Mouse (Mus musculus) left cerebral cortex, postnatal 4 days (tissue): Measurements from ENCODE around the gene Magi2. TPM values are rescaled to one million over a fixed set of nuclear protein-coding genes. Genes with fewer than 3 reads are reported as not detected.
"Not testable (repeated sequence)": the region's sequence is repeated elsewhere in the genome, so short reads cannot be mapped to it uniquely, and the experiment has no call there.

ENCODE experiments used
- DNase-seq: peaks from one replicate; pipeline ENCODE4 v3.0.0-alpha.2; 2022
- intact Hi-C: fragments of 180-260 bp; cut with DNase I; formaldehyde crosslinking; loops from one replicate; pipeline ENCODE4 v1.15.1; 2025
- total RNA-seq, 2 experiments: library from RNA; stranded (reverse); gene quantifications; 2 replicates each; pipeline ENCODE4 v1.2.3; 2021

The Magi2 gene
- total RNA-seq, result 100 to 1,000 TPM; 102 to 118 TPM

DNA sequence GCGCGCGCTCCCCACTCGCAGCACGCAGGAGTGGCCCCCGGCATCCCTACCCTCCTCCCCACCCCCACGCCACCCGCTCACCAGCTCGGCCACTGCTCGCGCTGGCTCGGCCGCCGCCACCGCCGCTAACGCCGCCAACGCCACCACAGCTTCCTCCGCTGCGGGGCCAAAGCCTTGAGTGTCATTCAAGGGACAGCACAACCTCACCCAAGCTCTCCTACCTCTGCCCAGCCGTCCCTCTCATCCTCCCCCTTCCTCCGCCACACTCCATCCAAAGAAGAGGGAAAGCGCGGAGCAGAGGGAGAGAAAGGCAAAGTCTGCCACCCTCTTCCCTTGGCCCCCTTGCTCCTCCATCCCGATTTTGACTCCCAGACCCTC, at the start of gene Magi2:
Gene Magi2 (plus strand): TSS at position 171 of the 378 bp plus-strand sequence.
- no peak for DNase-seq
- intact Hi-C loops, result loop anchor here (10.0 kb wide), 1 partner anchor 168 kb away; no protein-coding TSS in a partner anchor

DNA sequence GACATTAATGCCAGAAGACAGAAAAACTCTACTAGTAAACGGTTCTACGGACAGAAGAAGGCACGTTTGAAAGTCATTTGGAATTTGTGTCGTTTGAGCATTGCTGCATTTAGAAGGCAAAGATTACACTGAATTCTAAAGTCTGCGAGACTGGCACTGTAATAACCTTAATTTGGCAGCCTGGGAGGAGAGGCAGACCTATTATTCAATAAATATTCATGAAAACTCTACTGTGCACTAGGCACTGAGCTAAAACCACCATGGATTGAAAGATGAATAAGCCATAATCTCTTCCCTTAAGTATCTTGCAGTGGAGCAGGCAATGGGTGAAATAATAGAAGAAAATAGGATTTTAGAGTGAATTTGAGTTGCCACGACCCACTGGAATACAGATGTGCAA, 48.2 kb upstream of the Magi2 start:
- intact Hi-C loops, result no loop called here

DNA sequence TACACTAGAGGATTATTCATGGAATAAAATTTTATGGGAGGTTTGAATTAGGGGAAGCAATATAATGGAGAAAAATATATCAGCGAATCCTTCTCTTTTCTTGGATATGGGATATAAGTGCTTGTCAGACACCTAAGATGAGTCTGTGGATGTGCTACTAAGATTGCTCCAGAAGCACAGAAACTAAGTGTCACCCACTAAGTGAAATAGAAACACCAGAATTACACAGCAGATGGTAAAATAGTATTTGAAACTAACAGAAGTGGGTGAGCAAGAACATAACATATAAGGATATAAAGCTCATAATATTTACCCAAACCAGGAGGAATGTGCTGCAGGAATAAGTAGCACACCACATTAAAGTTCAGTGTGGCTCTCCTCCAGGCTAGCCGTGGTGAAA, 40.7 kb upstream of the Magi2 start:
- intact Hi-C loops, result no loop called here
- no peak for DNase-seq

More for the DNA sequence above, 48.2 kb upstream of the Magi2 start:
- DNase-seq, result no peak

DNA sequence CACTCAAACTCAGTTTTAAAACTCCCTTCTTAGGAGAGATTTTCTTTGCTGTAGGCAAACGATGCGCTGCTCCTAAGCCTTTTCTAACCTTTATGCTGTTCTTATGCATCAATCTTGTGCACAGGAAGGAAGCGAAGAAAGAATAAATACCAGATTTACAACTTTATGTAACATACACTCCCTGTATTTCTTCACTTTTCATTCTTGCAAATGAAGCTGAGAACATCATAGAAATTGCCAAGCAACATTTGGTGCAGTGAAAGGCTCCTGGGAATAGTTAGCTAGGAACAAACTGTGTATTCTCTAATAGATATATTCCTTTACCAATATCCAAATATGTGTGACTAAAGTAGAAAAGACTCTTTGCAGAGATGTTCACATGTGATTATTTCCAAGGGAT, 15.2 kb upstream of the Magi2 start:
- no peak for DNase-seq
- intact Hi-C loops, result no loop called here

DNA sequence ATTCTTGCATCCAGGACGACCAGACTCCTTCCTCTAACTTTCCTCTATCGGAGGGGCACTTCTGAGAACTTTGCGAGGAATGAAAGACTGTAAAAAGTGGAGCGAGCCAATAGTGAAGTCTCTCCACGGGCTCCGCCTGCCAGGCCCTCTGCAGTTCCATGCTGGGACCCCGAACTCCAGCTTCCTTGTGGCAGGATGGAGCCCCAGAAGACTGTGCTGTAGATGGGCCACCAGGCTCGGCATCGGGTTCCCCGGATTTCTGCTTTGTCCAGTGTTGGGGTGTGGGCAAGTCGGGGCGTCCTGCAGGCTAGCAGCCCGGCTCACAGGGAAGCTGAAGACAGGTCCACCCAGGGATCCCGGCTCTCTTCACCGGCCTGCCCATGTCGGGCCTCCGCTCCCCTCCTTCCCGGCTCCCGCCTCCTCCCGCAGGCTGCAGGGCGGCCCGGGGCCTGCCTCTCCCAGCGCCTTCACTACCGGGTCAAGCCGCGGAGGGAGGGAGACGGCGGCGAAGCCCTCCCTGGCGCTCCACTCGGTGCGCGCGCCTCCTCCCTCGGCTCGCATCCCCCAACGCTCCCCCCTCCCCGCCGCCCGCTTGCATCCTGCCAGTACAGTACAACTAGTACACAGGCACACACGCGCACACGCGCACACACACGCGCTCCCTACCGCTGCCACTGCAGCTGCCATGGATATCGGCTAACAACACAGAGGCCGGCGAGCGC, 531 bp upstream of the Magi2 start:
- peak; percentile 90 for DNase-seq
- intact Hi-C loops, result loop anchor here (10.0 kb wide), 1 partner anchor 168 kb away; no protein-coding TSS in a partner anchor

DNA sequence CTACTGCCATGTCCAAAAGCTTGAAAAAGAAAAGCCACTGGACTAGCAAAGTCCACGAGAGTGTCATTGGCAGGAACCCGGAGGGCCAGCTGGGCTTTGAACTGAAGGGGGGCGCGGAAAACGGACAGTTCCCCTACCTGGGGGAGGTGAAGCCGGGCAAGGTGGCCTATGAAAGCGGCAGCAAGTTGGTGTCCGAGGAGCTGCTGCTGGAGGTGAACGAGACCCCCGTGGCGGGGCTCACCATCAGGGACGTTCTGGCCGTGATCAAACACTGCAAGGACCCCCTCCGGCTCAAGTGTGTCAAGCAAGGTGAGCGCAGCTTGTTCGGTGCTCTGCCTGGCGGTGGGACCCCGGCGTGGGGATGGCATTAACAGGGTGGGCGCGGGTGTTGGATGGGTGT, 445 bp downstream of the Magi2 start:
- DNase-seq, result peak; percentile 34
- intact Hi-C loops, result loop anchor here (10.0 kb wide), 1 partner anchor 168 kb away; no protein-coding TSS in a partner anchor

DNA sequence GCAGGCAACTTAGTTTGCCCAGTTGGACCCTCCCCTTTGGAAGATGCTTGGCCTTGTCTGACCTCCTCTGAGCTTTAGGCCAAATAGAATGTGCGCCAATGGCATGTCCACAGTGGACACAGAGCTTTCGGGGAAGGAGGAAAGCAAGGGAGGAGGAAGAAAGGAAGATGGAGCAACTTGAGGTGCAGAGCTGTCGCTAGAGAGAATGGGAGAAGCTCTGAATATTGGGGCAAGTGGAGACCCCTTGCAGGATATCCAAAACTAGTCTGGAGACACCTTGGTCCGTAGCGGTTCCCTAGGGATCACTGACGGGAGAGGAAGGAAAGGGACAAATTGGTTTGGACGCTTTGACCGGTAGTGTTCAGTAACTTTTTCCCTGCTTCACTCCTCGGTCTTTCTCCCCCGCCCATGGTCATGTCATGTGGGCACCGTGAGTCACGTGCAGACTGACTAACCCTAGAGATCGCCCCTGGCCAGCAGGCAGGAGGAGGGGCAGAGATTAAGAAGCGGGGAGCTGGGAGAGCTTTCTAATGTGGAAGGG, 1.0 kb downstream of the Magi2 start:
- peak; percentile 57 for DNase-seq
- intact Hi-C loops, result loop anchor here (10.0 kb wide), 1 partner anchor 167 kb away; no protein-coding TSS in a partner anchor

DNA sequence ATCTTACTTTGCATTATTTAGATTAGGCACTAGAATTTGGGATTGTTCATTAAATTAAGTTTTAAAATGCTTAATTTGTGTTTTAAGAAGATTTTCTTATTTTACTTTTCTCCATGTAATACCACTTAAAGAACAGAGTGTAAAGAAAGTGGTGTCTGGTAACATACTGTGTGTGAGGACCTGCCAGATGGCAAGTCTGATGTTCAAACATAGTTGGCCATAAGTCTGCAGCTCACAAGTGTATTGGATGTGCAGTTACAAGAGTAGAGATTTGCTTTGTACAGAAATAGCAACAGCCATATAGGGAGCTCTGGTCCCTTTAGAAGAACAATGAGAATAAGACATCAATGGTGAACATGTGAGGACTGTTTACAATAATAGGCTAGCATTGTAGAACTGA, 15.0 kb downstream of the Magi2 start:
- DNase-seq, result no peak
- intact Hi-C loops, result no loop called here

DNA sequence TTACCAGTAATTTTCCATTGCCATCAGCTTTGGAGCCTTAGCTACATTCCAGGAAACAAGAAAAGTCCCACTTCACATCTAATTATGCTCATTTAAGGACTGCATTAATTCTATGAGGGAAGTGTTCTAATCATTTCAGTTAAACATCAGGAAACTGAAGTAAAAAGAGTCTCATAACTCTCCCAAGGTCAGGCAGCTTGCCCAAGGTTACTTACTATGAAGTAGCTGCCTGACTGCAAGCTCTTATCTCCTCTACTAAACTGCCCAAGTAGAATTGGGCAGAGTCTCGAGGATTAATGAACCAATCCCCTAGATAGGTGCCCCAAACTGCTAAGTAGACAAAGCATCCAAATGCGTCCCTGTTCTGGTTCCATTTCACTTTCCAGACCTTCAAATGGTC, 19.6 kb downstream of the Magi2 start:
- no peak for DNase-seq
- intact Hi-C loops, result no loop called here

DNA sequence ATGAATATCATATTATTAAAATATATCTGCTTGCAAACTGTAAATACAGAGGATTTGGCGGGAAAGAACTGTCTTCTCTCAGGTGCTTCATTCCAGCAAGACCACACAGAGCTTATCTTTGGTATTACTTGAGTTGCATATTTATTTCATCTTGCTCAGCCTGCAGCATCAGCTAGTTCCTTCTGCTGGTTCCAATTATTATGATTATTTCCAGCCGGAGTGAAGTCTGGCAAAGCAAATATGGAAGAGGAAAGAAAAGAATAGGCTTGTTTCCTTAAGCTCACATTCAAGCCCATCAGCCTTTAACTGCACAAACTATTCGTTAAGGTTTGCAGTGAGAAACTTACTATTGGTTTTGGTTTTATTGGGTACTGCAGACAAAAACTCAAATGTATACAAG, 20.4 kb downstream of the Magi2 start:
- no peak for DNase-seq
- intact Hi-C loops, result no loop called here

DNA sequence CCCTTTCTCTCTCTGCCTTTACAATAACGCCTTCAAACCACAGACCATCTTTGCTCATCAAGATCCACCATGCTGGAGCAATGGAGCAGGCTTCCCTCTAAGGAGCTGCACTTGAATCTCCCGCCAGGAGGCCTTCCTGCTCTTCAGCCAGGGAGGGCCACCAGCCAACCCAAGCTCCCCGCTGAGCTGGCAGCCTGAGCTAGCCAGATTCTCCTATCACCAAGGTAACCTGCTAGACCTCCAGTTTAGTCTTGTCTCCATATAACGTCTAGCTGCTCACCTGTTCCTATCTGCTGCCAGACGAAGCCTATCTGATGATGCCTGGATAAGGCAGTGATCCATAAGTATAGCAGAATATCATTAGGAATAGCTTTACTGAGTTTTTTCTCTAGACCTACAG, 36.0 kb downstream of the Magi2 start:
- peak; percentile 32 for DNase-seq
- intact Hi-C loops, result no loop called here

DNA sequence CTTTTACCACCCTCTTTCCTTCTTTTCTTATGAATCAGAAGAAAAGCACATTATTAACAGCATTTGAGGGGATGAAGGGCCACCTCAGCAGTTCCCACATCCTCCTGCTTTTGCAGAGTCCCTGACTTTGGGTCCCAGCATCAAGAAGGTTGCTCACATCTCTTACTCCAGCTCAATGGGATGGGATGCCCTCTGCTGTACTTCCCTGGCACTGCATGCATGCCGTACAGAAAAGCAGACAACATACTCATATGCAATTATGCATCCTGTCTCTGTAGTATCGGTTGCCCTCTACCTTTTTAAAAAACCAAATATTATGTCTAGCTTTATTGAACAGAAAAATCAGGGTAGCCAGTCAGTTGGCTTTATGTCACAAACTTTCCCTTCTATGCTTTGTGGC, 37.8 kb downstream of the Magi2 start:
- intact Hi-C loops, result no loop called here
- peak; percentile 7 for DNase-seq

DNA sequence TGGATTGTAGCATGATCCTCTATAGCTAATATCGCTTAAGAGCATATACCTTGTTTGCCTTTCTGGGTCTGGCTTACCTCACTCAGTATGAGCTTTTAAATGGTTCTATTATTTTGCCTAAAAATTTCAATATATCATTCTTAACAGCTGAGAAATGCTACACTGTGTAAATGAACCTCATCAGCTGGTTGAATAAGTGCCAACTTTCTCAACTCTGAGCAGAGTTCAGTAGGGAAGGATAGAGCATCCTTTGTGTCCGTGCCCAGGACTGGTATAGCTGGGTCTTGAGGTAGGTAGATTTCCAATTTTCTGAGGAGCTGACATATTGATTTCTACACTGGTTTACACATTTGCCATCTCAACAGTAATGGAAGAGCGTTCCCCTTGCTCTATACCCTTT, 65.7 kb downstream of the Magi2 start:
- DNase-seq, result no peak
- intact Hi-C loops, result no loop called here

DNA sequence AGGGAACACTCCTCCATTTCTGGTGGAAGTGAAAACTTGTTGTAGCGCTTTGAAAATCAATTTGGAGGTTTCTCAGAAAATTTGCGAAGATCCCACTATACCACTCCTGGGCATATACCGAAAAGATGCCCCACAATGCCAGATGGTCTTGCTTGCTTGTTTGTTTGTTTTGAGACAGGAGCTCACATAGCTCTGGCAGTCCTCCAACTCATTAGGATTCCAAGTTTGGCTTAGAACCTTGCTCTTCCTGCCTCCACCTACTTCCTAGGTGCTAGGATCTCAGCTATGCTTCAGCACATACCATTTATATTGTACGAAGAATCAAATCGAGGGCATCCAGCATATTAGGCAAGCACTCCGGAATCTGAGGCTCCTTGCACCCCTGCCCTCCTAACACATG, 79.8 kb downstream of the Magi2 start:
- DNase-seq, result no peak
- intact Hi-C loops, result no loop called here

DNA sequence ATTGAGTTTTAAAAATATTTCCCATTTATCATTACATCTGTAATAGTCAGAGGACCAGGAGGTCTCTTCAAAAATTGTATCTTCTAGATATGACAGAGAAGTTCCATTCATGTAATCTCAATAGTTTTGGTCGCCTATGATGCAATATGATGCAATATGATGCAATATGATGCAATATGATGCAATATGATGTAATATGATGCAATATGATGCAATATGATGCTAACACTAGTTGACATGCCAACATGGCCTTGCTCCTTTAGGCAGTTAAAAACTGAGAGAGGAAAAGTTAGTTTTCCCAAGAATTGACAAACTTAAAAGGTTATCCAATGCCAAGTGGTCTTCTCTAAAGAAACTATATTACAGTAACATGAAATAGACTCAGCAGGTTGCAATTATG, 83.0 kb downstream of the Magi2 start:
- DNase-seq, result no peak
- intact Hi-C loops, result no loop called here

DNA sequence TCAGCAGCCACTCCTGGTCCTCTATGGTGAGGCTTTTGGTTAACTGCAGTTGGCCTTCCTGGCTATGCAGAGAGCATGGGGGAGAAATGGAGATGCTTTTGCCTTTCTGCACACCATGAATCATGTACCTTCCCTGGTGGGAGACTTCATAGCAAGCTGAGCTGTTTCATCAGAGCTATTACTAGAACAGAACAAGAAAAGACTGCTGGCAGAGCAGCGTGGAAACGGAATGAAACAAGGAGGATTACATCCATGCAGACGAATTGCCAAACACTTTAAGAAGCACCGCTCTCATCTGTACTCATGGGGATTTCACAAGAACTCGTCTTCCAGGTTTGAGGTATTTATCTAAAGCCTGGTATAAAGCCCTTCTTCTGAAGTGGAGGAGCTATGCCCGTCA, 95.7 kb downstream of the Magi2 start:
- DNase-seq, result no peak
- intact Hi-C loops, result no loop called here

DNA sequence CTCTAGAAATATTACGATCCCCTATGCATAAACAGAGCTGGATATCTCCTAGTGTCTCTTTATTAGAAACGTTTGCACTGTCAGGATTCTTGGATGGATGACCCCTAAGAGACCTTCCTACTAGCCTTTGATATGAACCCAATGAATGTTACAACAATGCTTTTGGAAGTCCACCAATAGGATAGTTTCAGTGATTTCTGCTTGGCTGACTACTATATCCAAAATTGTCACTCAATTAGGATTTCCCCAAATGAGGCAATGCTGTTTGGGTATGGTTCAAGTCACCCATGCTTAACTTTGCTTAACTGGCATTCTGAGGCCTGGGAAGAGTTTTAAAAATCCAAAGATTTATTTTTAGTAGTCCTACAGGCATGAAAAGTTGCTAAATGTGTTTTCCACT, 110.7 kb downstream of the Magi2 start:
- intact Hi-C loops, result no loop called here
- DNase-seq, result no peak

DNA sequence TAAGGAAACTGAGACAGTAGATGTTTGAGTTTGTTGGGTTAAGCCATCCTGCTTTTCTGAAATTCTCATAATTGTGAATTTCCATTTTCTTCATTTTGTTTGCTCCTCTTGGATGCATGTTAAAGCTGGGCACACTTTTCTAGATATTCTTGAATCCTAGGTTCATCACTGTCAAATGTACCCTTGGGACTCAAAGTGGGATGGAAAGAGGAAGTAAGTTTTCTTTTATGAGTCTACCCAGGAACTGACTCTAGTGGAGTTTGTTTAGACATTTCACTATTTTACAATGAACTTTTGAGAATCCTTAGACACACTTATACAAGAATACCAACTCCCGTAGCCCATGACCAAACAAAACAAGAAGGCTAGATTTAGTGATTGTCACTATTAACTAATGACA, 141.3 kb downstream of the Magi2 start:
- intact Hi-C loops, result no loop called here
- no peak for DNase-seq

DNA sequence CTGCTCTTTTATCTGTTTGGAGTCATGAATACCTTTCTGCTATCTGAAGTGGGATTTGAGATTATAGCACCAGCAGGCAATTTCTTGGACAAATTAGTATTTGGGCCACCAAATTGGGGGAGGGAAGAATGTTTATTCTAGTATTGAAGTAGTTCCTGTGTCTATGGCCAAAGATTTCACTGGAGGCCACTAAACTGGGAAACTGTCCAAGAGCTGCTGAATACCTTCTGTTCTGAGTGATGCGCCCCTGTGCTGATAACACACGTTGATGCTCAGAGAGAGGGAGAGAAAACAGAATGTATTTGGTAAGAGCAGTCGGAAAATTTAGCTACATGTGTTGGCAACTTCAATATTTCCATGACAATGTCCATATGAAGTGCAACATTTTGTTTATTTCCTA, 169.0 kb downstream of the Magi2 start:
- peak; percentile 9 for DNase-seq
- intact Hi-C loops, result loop anchor here (10.0 kb wide), 1 partner anchor 171 kb away; the partner anchor contains the start of gene Magi2

DNA sequence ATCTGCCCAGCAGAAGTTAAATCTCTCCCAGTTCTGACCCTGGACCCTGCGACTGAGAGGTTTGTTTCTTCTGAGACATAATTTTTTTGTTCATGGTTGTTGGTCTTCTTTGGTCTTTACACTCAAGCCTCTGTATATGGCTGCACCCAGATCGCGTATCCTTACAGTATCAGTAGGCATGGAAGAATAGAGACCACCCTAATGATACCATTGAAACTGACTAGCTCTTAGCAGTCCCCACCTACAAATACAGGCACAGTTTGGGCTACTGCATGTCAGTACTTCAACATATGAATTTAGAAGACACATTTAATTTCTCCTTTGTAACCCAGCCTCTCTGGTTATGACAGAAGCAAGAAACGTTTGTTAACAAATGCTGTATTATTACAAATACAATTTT, 173.5 kb downstream of the Magi2 start:
- intact Hi-C loops, result loop anchor here (5.0 kb wide), 2 partner anchors 483 to 928 kb away; no protein-coding TSS in a partner anchor
- DNase-seq, result no peak

DNA sequence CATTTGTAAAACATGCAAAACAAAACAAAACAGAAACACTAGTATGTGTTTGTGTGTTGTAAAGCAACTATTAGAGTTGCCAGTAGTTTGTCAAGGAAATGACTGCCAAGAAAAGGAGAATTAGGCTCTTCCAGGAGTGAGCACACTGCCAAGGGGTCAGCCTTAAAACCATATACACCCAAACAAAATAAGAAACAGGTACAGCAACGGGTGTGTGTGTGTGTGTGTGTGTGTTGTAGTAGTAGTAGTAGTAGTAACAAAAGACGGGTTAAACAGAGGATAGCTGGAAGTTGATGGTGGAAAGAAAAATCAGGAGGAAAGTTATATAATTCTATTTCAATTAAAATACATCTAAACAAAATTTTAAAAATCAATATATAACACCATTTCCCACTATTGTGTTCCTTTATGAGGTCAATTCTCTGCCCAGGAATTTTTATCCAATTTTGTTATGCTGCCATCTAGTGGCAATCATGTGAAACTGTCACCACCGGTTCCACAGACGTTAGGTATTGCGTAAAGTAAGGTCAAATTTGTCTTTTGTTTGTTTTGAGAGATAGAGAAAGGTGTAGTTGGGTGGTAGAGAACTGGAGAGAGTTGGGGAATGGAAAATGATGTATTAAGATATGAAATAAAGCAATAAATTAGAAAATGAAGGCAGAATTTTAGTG, 174.0 kb downstream of the Magi2 start:
- DNase-seq, result no peak
- intact Hi-C loops, result loop anchor here (5.0 kb wide), 2 partner anchors 484 to 929 kb away; no protein-coding TSS in a partner anchor

DNA sequence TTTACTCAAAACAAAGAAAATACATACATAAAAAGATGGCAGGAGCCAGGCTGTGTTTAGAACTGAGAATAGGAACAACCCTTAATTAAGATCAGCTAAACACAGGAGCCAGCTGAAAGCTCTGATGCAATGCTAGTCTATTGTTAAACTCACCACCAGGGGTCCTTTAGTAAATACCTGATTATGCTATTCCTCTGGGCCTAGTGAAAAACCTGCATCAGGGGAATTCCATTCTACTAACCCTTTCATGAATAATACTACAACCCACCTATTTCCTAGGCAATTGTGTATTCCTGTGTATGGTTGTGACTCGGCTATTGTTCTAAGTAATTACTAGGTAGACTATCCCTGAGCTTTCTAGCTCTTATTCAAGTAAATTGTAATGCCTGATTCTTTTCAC, 177.4 kb downstream of the Magi2 start:
- not testable (repeated sequence) for DNase-seq
- intact Hi-C loops, result loop anchor here (5.0 kb wide), 2 partner anchors 487 to 932 kb away; no protein-coding TSS in a partner anchor
